Mouse (Mus musculus): Measurements from ENCODE around the gene Erp44. TPM values are rescaled to one million over a fixed set of nuclear protein-coding genes. Genes with fewer than 3 reads are reported as not detected.

Gene Erp44
- total RNA-seq, 2 experiments from 2014 or later: 33.7 to 38.3 TPM

GRCm38 (mm10) chr4:48275736-48276135, 3.6 kb downstream of the Erp44 start:
- no peak overlapping the region for H3K27ac ChIP-seq
- DNase-seq (ENCODE audit: extremely low spot score in 1 of 2, low spot score in 2 of 2): no peak
- TF ChIP-seq CTCF (IDR thresholded peaks at IDR 0.05): no peak
- H3K4me3 ChIP-seq: no peak overlapping the region
- intact Hi-C loops (cut with DNase I): loop anchor here (5.0 kb wide), 1 partner anchor 48 kb away; no protein-coding TSS in a partner anchor

GRCm38 (mm10) chr4:48273119-48273829, 6.1 kb downstream of the Erp44 start:
- Histone ChIP-seq H3K4me3 (no peak overlapping the region), H3K27ac (no peak overlapping the region)
- no peak for TF ChIP-seq CTCF (IDR thresholded peaks at IDR 0.05)
- intact Hi-C loops (cut with DNase I): no loop called here
- no peak for DNase-seq (ENCODE audit: extremely low spot score in 1 of 2, low spot score in 2 of 2)

GRCm38 (mm10) chr4:48271838-48272237, 7.5 kb downstream of the Erp44 start:
- Histone ChIP-seq H3K4me3 (no peak overlapping the region), H3K27ac (no peak overlapping the region)
- no peak for DNase-seq (ENCODE audit: extremely low spot score in 1 of 2, low spot score in 2 of 2)
- no peak for TF ChIP-seq CTCF (IDR thresholded peaks at IDR 0.05)
- intact Hi-C loops (cut with DNase I): no loop called here

- no peak overlapping the region for H3K27ac ChIP-seq
- intact Hi-C loops (cut with DNase I): no loop called here
- DNase-seq (ENCODE audit: extremely low spot score in 1 of 2, low spot score in 2 of 2): no peak
- no peak overlapping the region for H3K4me3 ChIP-seq
- no peak for TF ChIP-seq CTCF (IDR thresholded peaks at IDR 0.05)
Measured at GRCm38 (mm10) chr4:48270532-48270931, 8.8 kb downstream of the Erp44 start.

- intact Hi-C loops (cut with DNase I): no loop called here
- Histone ChIP-seq H3K4me3 (no peak overlapping the region), H3K27ac (no peak overlapping the region)
- no peak for TF ChIP-seq CTCF (IDR thresholded peaks at IDR 0.05)
- no peak for DNase-seq (ENCODE audit: extremely low spot score in 1 of 2, low spot score in 2 of 2)
Measured at GRCm38 (mm10) chr4:48268127-48268526, 11.2 kb downstream of the Erp44 start.

GRCm38 (mm10) chr4:48267683-48268082, 11.7 kb downstream of the Erp44 start:
- no peak for TF ChIP-seq CTCF (IDR thresholded peaks at IDR 0.05)
- intact Hi-C loops (cut with DNase I): no loop called here
- H3K4me3 ChIP-seq: no peak overlapping the region
- no peak for DNase-seq (ENCODE audit: extremely low spot score in 1 of 2, low spot score in 2 of 2)
- H3K27ac ChIP-seq: no peak overlapping the region

GRCm38 (mm10) chr4:48258045-48258444, 21.3 kb downstream of the Erp44 start:
- Histone ChIP-seq H3K4me3 (no peak overlapping the region), H3K27ac (no peak overlapping the region)
- no peak for DNase-seq (ENCODE audit: extremely low spot score in 1 of 2, low spot score in 2 of 2)
- intact Hi-C loops (cut with DNase I): no loop called here
- no peak for TF ChIP-seq CTCF (IDR thresholded peaks at IDR 0.05)

- DNase-seq (ENCODE audit: extremely low spot score in 1 of 2, low spot score in 2 of 2): no peak
- intact Hi-C loops (cut with DNase I): no loop called here
- Histone ChIP-seq H3K27ac (no peak overlapping the region), H3K4me3 (no peak overlapping the region)
- no peak for TF ChIP-seq CTCF (IDR thresholded peaks at IDR 0.05)
Measured at GRCm38 (mm10) chr4:48253266-48253665, 26.1 kb downstream of the Erp44 start.

- intact Hi-C loops (cut with DNase I): no loop called here
- Histone ChIP-seq H3K27ac (no peak overlapping the region), H3K4me3 (no peak overlapping the region)
- no peak for TF ChIP-seq CTCF (IDR thresholded peaks at IDR 0.05)
- no peak for DNase-seq (ENCODE audit: extremely low spot score in 1 of 2, low spot score in 2 of 2)
Measured at GRCm38 (mm10) chr4:48244280-48244679, 35.1 kb downstream of the Erp44 start.

- no peak for TF ChIP-seq CTCF (IDR thresholded peaks at IDR 0.05)
- H3K4me3 ChIP-seq: no peak overlapping the region
- DNase-seq (ENCODE audit: extremely low spot score in 1 of 2, low spot score in 2 of 2): no peak
Measured at GRCm38 (mm10) chr4:48243737-48244136, 35.6 kb downstream of the Erp44 start.

GRCm38 (mm10) chr4:48242482-48242881, 36.9 kb downstream of the Erp44 start:
- no peak overlapping the region for H3K27ac ChIP-seq
- intact Hi-C loops (cut with DNase I): no loop called here
- DNase-seq (ENCODE audit: extremely low spot score in 1 of 2, low spot score in 2 of 2): no peak
- no peak overlapping the region for H3K4me3 ChIP-seq
- no peak for TF ChIP-seq CTCF (IDR thresholded peaks at IDR 0.05)

More at GRCm38 (mm10) chr4:48243737-48244136, 35.6 kb downstream of the Erp44 start:
- H3K27ac ChIP-seq: no peak overlapping the region
- intact Hi-C loops (cut with DNase I): no loop called here

- no peak for DNase-seq (ENCODE audit: extremely low spot score in 1 of 2, low spot score in 2 of 2)
- Histone ChIP-seq H3K4me3 (no peak overlapping the region), H3K27ac (no peak overlapping the region)
- TF ChIP-seq CTCF (IDR thresholded peaks at IDR 0.05): no peak
- intact Hi-C loops (cut with DNase I): no loop called here
Measured at GRCm38 (mm10) chr4:48239046-48239445, 40.3 kb downstream of the Erp44 start.

GRCm38 (mm10) chr4:48236721-48237120, 42.6 kb downstream of the Erp44 start:
- intact Hi-C loops (cut with DNase I): no loop called here
- DNase-seq (ENCODE audit: extremely low spot score in 1 of 2, low spot score in 2 of 2): no peak
- Histone ChIP-seq H3K27ac (no peak overlapping the region), H3K4me3 (no peak overlapping the region)
- TF ChIP-seq CTCF (IDR thresholded peaks at IDR 0.05): no peak
